Mouse (Mus musculus) layer of hippocampus, postnatal 14 days (tissue): ENCODE measurements around the gene Plxna4. TPM values are rescaled to one million over a fixed set of nuclear protein-coding genes. Genes with fewer than 3 reads are reported as not detected.

Experiments used
- DNase-seq, 2 experiments: peaks; one replicate each; pipeline ENCODE4 v3.0.0; 2021 to 2022; ENCODE audit warnings: low spot score in 2 of 2, mixed read lengths in 1 of 2
- total RNA-seq, 2 experiments: library from RNA; stranded (reverse); gene quantifications; 2 replicates each; pipeline ENCODE4 v1.2.3; 2021

The Plxna4 gene
- total RNA-seq, 2 experiments from 2014 or later, result 113 to 120 TPM

DNA sequence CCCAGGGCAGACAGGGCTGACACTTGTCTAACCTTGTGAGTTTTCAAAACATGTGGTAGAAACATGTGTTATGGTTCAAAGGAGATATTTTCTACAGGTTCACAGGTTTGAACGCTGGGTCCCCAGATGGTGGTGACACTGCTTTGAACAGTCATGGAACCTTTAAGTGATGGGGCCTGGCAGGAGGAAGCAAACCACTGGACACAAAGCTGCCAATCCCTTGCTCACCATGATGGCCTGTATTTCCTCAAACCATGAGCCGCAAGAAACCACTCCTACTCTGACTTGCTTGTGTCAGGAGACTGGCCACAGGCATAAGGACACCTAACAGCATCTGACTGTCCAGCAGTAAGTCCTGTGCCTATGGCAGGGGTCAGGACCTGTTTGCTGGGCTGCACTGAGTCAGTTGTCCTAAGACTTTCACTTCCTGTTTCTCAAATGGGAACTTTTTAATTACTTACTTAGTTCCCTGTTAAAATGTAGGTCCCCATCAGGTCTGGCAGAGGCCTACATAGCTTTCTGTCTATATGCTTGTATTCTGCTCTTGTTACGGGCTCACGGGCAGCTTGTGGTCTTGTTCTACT lies 403.5 kb downstream of the Plxna4 start:
- DNase-seq, result no peak

DNA sequence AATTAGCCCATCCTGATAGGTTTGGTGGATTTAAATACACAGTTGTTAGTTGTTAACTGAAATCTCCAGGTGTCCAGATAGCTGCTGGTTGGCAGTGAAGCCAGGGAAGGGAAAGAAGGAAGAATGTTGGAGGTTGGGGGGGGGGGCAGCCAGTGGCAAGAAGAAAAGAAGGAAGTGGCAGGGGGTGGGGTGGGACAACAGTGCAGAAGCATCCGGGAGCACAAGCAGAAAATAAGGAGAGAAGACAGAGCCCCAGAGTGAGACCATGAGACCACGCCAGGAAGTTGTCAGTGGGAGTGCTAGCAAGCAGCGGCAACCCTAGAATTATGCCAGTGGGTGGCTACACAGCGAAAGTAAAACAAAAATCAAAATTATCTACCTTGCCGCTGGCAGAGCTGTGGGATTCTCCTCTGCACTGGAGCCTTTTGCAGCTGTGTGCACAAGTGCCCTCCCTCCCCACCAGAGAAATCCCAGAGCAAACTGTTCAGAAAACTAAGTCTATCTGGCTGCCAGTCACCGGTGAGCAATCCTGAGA lies 404.3 kb downstream of the Plxna4 start:
- DNase-seq, result no peak

DNA sequence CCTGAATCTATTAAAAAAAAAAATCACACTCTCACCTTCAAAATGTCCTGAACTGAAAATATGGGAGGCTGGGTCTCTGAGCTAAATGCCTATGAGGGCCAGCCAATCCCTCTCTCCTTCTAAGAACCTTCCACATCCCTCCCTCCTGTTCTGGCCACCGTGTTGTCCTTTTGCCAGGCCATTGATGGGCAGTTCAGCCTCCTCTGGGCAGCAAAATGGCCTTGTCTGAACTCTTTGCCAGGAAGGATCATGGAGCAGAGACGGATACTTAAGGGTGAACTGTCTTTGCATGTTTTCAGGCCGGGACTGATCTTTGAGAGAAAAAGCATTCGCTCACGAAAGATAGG lies 408.0 kb downstream of the Plxna4 start:
- DNase-seq, result no peak

DNA sequence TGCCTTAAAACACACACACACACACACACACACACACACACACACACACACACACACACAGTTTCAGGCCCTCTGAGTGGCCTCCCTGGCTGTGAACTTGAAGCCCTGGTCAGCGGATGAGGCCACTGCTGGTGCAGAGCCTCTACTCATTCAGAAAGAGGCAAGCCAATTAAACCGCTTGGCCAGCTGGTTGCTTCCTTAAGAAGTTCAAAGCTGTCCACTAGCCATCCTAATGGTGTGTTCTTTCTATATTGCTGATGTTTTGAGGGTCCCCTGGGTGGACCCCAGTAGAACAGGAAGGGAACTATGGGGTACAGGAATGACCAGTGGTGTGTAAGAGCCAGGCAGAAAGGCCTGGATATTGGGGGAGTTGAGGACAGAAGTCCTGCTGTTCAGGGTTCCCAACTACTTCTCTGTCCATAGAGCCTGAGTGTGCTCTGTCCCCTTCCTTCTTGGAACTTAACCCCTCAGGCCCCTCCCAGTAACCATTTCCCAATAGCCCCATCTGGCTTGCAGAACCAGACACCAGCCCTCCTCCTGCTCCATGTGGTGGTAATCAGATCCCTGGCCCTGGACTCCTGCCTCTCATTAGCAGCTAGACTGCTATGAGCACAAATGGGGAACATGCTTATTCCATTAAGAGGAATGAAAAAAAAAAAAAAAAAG lies 408.5 kb downstream of the Plxna4 start:
- DNase-seq, result no peak

DNA sequence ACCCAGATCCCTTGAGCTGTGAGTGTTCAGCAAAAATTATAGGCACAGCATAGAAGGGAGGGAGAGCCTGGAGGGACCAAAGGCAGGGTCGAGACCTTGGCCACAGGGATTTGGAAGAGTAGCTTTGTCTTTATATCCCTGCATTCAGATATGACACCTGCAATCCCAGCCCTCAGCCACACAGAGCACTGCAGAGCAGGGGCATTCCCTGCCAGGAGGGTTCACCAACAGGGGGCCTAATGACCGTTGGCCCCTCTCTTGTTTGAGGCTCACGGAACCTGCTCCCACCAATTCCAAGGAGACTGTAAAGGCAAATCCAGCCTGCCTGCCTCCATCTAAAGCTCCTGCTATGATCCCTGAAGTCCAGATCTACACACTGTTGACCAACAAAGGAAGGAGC lies 410.1 kb downstream of the Plxna4 start:
- DNase-seq, result no peak

DNA sequence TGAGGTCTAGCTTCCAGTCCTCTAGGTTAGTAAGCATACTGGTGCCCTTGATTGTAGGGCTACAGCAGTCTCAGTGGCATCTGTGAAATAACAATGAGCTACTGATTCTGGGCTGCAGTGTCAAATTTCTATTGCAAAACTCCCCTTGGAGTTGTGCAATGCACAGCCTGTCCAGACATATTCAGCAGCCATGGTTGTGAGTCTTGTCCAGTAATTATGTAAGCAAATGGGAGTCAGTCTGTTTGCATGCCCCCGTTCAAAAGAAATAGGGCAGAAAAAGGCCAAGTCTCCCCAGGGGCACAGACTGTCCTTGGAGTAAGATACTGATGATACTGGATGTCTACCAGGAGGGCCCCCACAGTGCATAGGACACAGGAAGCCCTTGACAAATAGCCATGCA lies 420.3 kb downstream of the Plxna4 start:
- DNase-seq, result no peak

DNA sequence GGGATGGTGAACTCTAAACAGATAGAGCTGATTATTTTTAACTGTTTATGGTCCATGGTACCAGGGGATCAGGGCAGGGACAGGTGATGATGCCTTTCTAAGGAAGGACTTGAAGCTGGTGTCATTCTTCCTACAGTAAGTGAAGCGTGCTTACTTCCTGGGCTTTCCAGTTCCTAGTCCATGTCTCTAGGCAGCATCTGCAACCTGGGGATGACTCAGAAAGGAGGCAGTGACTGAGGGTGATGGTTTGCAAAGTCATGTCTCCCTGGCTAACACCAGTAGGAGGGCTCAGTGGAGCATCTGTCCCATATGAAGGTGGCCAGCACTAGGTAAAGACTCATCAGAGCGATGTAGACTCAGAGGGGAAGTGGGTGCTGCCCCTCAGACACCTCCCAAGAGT lies 427.6 kb downstream of the Plxna4 start:
- no peak for DNase-seq

DNA sequence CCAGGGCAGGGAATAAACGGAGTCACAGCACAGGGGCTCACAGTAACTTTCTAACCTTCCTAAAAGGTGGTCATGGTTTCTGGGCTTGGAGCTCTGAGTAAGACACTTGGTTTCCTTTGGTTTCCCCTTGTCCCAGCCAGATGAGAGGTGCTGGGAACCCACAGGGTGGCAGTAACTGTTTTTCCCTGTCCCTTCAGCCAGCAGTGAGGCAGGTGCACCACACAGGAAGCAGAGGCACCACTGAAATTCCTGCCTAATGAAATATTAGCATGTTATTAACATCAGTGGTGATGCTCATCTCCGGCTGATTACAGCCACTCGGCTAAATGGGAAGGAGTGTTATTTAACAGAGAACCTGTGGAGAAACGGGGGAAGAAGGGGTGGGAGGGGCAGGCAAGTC lies 428.1 kb downstream of the Plxna4 start:
- DNase-seq, result no peak

DNA sequence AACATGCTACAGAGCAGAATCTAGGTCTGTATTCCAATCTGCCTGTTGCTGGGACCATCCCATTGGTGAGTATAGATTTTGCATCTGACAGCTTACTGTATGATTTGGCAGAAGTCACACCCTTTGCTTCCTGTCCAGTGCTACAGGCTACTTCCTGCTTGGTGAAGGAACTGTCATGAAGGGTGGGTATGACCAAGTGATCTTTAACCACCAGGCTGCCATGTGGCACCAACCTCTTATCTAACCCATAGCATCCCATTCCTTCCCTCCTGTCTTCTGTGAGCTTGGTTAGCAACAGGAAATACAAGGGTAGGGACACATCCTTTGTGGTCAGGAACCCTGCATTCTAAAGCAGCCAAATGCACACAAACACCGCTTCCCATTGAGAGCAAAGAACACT lies 429.6 kb downstream of the Plxna4 start:
- no peak for DNase-seq

DNA sequence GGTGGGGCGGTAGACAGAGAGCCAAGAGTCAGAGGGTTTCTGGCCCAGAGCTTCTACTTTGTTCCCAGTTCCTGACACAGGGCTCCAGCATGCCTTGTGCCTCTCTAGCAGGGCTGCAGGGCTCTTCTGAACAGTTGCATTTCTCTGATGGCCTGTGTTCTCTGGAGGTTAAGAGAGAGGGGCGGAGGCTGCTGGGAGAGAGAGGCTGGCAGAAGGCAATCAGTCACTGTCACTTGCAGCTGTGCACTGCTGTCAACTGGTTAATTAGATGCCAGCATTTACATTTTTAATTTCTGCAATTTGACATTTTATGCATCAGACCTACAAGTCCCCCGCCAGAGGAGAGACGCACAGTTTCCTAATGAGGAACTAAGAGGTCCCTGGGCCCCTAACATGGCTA lies 434.8 kb downstream of the Plxna4 start:
- DNase-seq, result no peak

DNA sequence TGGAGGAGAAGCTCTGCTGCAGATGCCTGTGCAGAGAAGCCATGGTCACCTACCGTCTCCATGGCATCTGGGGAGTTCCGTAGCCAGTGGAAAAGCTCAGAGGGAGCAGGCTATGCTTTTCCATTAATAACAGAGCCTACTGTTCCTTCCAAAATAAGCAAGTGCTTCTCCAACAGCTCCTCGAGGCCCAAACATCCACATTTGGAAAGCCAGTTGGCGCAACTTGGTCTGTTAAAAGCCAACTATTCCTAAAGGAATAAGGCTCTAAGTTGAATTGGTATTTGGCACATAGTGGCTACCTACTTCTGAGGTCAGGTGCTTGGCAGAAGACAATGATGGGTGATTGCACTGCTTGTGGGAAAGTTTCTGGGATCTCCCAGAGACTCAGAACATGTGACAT lies 437.2 kb downstream of the Plxna4 start:
- no peak for DNase-seq

DNA sequence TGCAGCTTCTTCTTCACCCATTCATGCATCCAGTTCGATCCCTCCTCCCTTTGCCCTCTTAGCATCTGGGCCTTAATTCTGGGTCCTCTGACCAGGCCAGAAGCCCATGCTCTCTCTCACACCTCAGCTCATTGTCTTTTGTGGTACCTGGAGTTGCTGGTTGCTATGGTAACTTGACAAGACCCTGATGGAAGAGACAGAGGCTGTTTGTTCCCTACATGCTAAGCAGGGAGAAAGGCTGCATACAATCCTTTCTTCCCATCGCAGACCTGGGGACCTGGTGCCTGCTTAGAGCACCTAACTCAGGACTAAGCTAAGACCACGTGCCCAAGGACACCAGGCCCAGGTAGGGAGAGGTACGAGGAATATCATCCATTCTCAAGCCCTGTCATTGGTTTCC lies 443.2 kb downstream of the Plxna4 start:
- DNase-seq, result no peak

DNA sequence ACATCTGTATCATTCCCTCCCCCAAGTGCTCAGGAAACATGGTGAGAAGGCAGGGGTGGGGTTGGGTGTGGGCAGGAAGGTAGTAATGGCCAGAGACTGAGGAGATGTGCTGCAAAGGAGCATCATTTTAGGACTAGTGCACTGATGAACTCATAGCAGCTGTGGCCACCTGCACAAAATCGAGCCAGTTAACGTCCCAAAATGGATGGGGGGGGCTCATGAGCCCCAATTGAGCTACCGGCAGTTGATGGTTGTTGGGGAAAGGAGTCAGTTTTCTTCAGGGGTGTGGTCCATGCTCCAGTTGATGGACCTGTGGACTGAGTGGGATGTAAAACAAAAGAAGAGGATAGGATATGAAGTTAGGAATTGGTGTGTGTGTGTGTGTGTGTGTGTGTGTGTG lies 448.5 kb downstream of the Plxna4 start:
- DNase-seq, result no peak

DNA sequence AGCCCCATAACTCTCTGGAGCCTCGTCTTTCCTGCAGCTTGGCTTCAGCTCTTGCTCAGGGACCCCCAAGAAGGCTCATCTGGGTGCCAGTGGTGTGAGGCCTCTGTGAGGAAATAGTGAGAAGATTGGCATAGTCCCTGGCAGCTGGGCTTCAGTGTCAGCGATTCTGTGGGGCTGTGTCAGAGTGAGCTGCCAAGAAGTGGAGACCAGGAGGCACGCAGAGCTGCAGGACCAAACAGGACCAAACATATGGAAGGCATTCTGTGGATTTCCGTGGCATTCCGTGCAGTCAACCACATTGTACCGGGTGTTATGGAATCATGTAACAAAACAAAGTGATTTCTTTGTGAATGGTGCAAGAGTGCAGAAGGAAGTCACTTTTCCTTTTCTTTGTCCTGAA lies 461.1 kb downstream of the Plxna4 start:
- DNase-seq, result no peak

DNA sequence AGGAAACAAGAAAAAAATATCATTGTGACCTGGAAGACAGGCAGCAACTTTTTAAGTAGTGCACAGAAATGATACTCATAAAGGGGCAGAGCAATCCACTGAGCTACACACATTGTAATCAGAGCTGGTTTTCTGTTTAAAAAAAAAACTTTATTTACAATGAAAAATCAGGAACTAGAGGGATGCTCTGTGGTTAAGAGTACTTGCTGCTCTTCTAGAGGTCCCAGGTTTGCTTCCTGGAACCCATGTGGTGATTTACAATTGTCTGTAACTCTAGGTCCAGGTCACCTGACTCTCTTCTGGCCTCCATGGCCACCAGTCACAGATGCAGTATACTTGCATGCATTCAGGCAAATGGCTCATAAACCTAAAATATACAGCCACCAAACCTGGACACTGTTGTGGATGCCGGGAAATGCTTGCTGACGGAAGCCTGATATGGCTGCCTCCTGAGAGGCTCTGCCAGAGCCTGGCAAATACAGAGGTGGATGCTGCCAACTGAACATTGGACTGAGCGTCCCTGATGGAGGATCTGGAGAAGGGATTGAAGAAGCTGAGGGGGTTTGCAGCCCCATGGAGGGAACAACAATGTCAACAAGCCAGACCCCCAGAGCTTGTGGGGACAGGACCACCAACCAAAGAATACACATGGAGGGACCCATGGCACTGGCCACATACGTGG lies 465.3 kb downstream of the Plxna4 start:
- DNase-seq, result no peak

DNA sequence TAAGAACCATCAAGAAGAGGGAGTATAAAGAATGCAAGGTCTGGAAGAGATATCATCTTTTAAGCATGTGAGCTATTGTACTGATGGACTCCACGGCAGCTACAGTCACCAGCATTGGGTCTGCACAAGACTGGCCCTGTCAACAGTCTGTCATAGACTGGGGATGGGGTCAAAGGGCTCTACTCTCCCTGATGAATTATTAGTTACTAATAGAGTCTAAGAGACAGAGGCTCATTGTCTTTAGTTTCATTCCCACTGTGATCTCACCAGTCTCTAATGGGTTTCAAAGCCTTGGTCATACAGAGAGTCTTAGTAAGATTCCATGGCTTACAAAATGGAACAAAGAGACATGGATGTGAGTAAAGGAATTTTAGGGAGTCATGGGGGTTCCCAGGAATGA lies 467.1 kb downstream of the Plxna4 start:
- DNase-seq, result no peak

DNA sequence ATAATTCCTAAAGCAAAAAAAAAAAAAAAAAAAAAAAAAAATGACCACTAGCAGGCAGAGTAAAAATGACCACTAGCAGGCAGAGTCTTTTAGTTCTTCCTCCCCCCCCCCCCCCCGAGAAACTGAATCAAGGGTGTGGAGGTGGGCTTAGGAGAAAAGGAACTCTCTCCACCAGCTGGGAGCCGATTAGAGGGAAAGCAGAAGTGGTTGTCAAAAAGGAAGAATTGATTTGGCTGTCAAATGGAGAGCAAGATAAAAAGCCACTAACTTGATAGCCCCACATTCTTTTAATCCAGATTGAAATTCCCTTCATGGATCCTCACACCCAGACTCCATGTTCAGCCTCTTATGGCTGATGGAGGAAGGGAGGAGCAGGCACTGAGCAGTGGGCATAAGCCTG lies 478.8 kb downstream of the Plxna4 start:
- DNase-seq, result no peak

DNA sequence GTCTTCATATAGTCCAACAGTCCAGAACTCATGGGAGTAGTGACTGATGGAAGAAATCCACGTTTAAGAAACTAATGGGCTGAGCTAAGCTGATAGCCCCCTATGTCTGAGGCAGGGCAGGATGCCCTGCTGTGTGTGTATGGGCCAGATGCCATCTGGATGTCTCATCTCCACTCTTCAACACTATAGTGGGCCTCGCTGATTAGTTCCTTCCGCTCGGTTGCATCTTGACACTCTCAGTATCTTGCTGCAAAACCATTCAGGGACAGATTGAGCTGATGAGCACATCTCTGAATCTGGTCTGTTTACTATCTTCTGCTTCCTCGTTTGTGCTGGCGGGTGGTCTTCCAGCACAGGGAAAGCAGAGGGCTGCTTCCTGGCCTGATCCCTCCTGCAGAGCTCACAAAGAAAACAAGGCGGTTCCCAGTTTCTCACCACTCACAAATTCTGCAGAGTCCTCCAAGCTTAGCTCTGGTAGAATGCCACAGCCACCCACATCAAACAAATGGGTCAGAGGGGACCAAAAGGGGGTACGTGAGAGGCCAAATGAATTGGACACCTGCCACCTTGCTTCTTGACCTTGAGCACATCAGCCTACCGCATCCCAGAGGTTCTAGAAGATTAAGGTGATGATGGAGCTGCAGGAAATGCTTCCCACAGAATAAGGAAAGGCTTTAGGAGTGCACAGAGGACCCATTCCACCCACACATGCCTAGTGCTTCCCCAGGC lies 482.3 kb downstream of the Plxna4 start:
- no peak for DNase-seq
